8 mouse cellular contexts compared by ENCODE assay signal in the genomic region with DNA sequence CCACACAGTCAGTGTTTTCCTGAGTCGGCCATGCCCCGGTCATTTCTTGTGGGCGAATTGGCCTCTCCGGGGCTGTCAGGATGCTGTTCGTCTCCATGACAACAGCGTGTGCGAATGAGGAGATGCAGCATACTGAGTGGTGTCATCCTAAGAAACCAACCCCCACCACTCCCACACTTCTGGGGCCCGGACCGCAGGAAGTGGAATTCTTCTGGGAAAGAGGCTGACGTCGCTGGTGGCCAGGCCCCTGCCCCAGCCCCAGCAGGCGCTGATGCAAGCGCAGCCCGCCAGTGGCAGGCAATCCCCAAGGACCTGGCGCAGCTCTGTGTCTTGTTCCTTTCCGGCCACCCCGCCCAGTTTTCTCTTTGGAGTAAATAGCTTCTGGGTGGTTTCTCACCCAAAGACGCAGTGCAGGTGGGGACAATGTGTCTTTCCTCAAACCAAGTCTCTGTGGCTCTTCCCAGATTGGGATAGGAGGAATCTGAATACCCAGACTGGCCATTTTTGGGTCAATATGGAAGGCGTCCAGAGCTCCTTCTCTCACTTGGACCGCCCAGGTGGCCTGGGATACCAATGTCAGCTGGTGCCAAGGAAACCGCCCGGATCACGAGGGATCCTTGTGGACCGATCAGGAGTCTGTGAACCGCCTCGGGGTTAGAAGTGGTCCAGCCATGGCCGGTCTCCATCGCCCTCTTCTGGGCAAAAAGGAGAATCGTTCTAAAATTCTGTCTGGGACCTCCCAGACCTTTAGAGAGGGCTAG. TPM values are rescaled to one million over a fixed set of nuclear protein-coding genes. Genes with fewer than 3 reads are reported as not detected.
DNase-seq lines count a peak whose midpoint lies in the region; ATAC-seq lines count a peak whose summit lies in the region.

No protein-coding gene starts in this region.

- H3K4me3 ChIP-seq in forebrain, embryonic 16.5 days (replicated peaks; ENCODE audit: low read length): peak overlapping the region; percentile 46
- H3K4me3 ChIP-seq in liver, embryonic 15.5 days (replicated peaks): peak overlapping the region; percentile 16
- peak overlapping the region; percentile 35 for H3K4me3 ChIP-seq in neural tube, embryonic 12.5 days

- H3K4me1 ChIP-seq in forebrain, embryonic 16.5 days (replicated peaks; ENCODE audit: control insufficient read depth, insufficient read depth, low read length): peaks cover 11% of the 10 kb centered on the region
- peaks cover 11% of the 10 kb centered on the region for H3K4me1 ChIP-seq in liver, embryonic 15.5 days (replicated peaks)
- H3K4me1 ChIP-seq in neural tube, embryonic 12.5 days: peaks cover 12% of the 10 kb centered on the region

- peak; percentile 96 for DNase-seq in ES-CJ7 (ENCODE audit: low read depth, low spot score)
- DNase-seq in cerebellum, adult 11-12 months: peak; percentile 92
- peak; percentile 81 for DNase-seq in heart, postnatal 25 days (ENCODE audit: low spot score)
- DNase-seq in large intestine, adult 2 months (ENCODE audit: low read depth, low spot score): peak; percentile 88
- DNase-seq in testis, postnatal 10 days (ENCODE audit: low spot score): peak; percentile 76

- intact Hi-C loops in heart, postnatal 25 days (cut with DNase I): loop anchor here (1.0 to 5.0 kb wide), 4 partner anchors 39 to 612 kb away; no protein-coding TSS in a partner anchor

- H3K27ac ChIP-seq in forebrain, embryonic 16.5 days (ENCODE audit: low read length): no peak overlapping the region
- no peak overlapping the region for H3K27ac ChIP-seq in liver, embryonic 15.5 days (replicated peaks)
- H3K27ac ChIP-seq in neural tube, embryonic 12.5 days: no peak overlapping the region

- H3K9ac ChIP-seq in forebrain, embryonic 16.5 days (replicated peaks; ENCODE audit: low read depth, low read length): peak overlapping the region; percentile 54
- no peak overlapping the region for H3K9ac ChIP-seq in liver, embryonic 15.5 days
- H3K9ac ChIP-seq in neural tube, embryonic 12.5 days: peak overlapping the region; percentile 48

- no peaks in the 10 kb centered on the region for H3K36me3 ChIP-seq in forebrain, embryonic 16.5 days (ENCODE audit: control insufficient read depth, insufficient read depth)
- no peaks in the 10 kb centered on the region for H3K36me3 ChIP-seq in liver, embryonic 15.5 days (replicated peaks)
- H3K36me3 ChIP-seq in neural tube, embryonic 12.5 days: no peaks in the 10 kb centered on the region

- H3K9me3 ChIP-seq in forebrain, embryonic 16.5 days (ENCODE audit: control insufficient read depth, low read length): no peaks in the 10 kb centered on the region
- no peaks in the 10 kb centered on the region for H3K9me3 ChIP-seq in liver, embryonic 15.5 days (replicated peaks)
- H3K9me3 ChIP-seq in neural tube, embryonic 12.5 days: no peaks in the 10 kb centered on the region

- peak; percentile 92 for ATAC-seq in forebrain, embryonic 16.5 days
- ATAC-seq in liver, embryonic 15.5 days (ENCODE audit: insufficient read depth): peak; percentile 60; the same call in 1 of the 2 replicates
- ATAC-seq in neural tube, embryonic 12.5 days (ENCODE audit: low FRiP score, low read depth): peak; percentile 93

- WGBS in forebrain, embryonic 16.5 days: under 1% methylated on average over 29 of the region's 29 CpGs
- whole genome bisulfite sequencing in large intestine, adult 2 months: 1% methylated on average over 29 of the region's 29 CpGs
- WGBS in liver, embryonic 15.5 days (ENCODE audit: insufficient replicate concordance): 1% methylated on average over 29 of the region's 29 CpGs
- under 1% methylated on average over 29 of the region's 29 CpGs for WGBS in neural tube, embryonic 12.5 days

- no peaks in the 10 kb centered on the region for H3K27me3 ChIP-seq in forebrain, embryonic 16.5 days (replicated peaks; ENCODE audit: control insufficient read depth, insufficient read depth, low read length)
- H3K27me3 ChIP-seq in liver, embryonic 15.5 days: peaks cover 19% of the 10 kb centered on the region
- 0 out of 2 replicates have a peak, but pooled peaks cover 3% of the 10 kb centered on the region for H3K27me3 ChIP-seq in neural tube, embryonic 12.5 days (replicated peaks)

- H3K4me2 ChIP-seq in forebrain, embryonic 16.5 days (ENCODE audit: low read length): peak overlapping the region; percentile 75
- H3K4me2 ChIP-seq in liver, embryonic 15.5 days: peak overlapping the region; percentile 53
- H3K4me2 ChIP-seq in neural tube, embryonic 12.5 days (replicated peaks): peak overlapping the region; percentile 91

RNA-seq across cellular contexts. Expression of gene Bhlhe40, which starts 49.2 kb away (rescaled TPM):
- polyA plus RNA-seq in forebrain, embryonic 16.5 days (2015; fragmentation: Nextera tagmentation; extraction: Ambion mirVana): 6.5 and 7.9 TPM in 2 replicates
- 10 to 100 TPM; 30.2 to 62.0 TPM for total RNA-seq in heart, postnatal 25 days (2021)
- polyA plus RNA-seq in large intestine, adult 2 months (2012; rRNA removed): 18.9 and 20.2 TPM in 2 replicates
- polyA plus RNA-seq in liver, embryonic 15.5 days (2015; fragmentation: Nextera tagmentation; extraction: Ambion mirVana): 13.2 and 14.0 TPM in 2 replicates
- 3.8 and 4.4 TPM in 2 replicates for polyA plus RNA-seq in neural tube, embryonic 12.5 days (2016; fragmentation: Nextera tagmentation; extraction: Ambion mirVana)
